Comparison of ENCODE assay signal across 17 mouse cellular contexts in genomic region chr5:20363216-20363615, GRCm38 (mm10).
DNase-seq lines count a peak whose midpoint lies in the region; ATAC-seq lines count a peak whose summit lies in the region.
"Had no signal": no experiment of that assay in that cellular context is flagged by ENCODE, and none has a peak within 500 bp of the region (broad histone marks: within the 10 kb centered on the region; RNA-seq: fewer than 3 reads in every experiment).

No protein-coding gene starts in this region.

- no peaks in the 10 kb centered on the region for H3K4me1 ChIP-seq in neural tube, embryonic 15.5 days
- H3K4me1 ChIP-seq: embryonic facial prominence, embryonic 12.5 days; heart, embryonic 10.5 days; limb, embryonic 13.5 days; liver, embryonic 15.5 days; neural tube, embryonic 13.5 days had no signal

- ATAC-seq in neural tube, embryonic 15.5 days (ENCODE audit: low FRiP score) = no peak

- H3K9me3 ChIP-seq in neural tube, embryonic 15.5 days (replicated peaks) = no peaks in the 10 kb centered on the region
- H3K9me3 ChIP-seq: embryonic facial prominence, embryonic 12.5 days; G1E; heart, embryonic 10.5 days; limb, embryonic 13.5 days; liver, embryonic 15.5 days; neural tube, embryonic 13.5 days had no signal

- peak; percentile 41 to 43 for DNase-seq in layer of hippocampus, adult 18-20 months (ENCODE audit: low spot score in 2 of 2)
- DNase-seq in layer of hippocampus, adult 9-10 months (ENCODE audit: low spot score) = no peak
- DNase-seq in neural tube, embryonic 10.5 days (ENCODE audit: extremely low spot score, low spot score) = no peak
- peak; percentile 60 for DNase-seq in layer of hippocampus, adult 9-11 months
- no peak for DNase-seq in gastrocnemius, postnatal 25 days
- DNase-seq in kidney, adult 18-20 months = no peak
- DNase-seq: cerebellum, adult 2 months; gastrocnemius, postnatal 36 days; kidney, adult 9 months had no signal

- H3K36me3 ChIP-seq in neural tube, embryonic 15.5 days = no peaks in the 10 kb centered on the region
- H3K36me3 ChIP-seq: embryonic facial prominence, embryonic 12.5 days; G1E; heart, embryonic 10.5 days; limb, embryonic 13.5 days; liver, embryonic 15.5 days; neural tube, embryonic 13.5 days had no signal

- no peak overlapping the region for H3K4me2 ChIP-seq in neural tube, embryonic 15.5 days
- H3K4me2 ChIP-seq: embryonic facial prominence, embryonic 12.5 days; limb, embryonic 13.5 days; liver, embryonic 15.5 days; neural tube, embryonic 13.5 days had no signal

- H3K27ac ChIP-seq in neural tube, embryonic 15.5 days (replicated peaks) = 0 out of 2 replicates have a peak overlapping the region, but pooled peaks have one; percentile 9
- H3K27ac ChIP-seq: embryonic facial prominence, embryonic 12.5 days; heart, embryonic 10.5 days; limb, embryonic 13.5 days; liver, embryonic 15.5 days; macrophage; neural tube, embryonic 13.5 days had no signal

- H3K4me3 ChIP-seq in neural tube, embryonic 15.5 days (replicated peaks) = no peak overlapping the region
- H3K4me3 ChIP-seq: embryonic facial prominence, embryonic 12.5 days; heart, embryonic 10.5 days; limb, embryonic 13.5 days; liver, embryonic 15.5 days; neural tube, embryonic 13.5 days had no signal

- no peak overlapping the region for H3K9ac ChIP-seq in neural tube, embryonic 15.5 days (replicated peaks)
- H3K9ac ChIP-seq: embryonic facial prominence, embryonic 12.5 days; limb, embryonic 13.5 days; liver, embryonic 15.5 days; neural tube, embryonic 13.5 days had no signal

- WGBS in neural tube, embryonic 15.5 days = 60% methylated on average over 5 of the region's 5 CpGs

- H3K27me3 ChIP-seq in neural tube, embryonic 15.5 days (replicated peaks) = no peaks in the 10 kb centered on the region
- H3K27me3 ChIP-seq: embryonic facial prominence, embryonic 12.5 days; limb, embryonic 13.5 days; liver, embryonic 15.5 days; neural tube, embryonic 13.5 days had no signal

Comparison
In these comparisons a context has a peak if more than half of its experiments do, and no peak if none do; other contexts are left out.
1. DNase-seq: peak in layer of hippocampus, adult 18-20 months (2 of 2) and layer of hippocampus, adult 9-11 months (single experiment); none in layer of hippocampus, adult 9-10 months (single experiment), neural tube, embryonic 10.5 days (single experiment), gastrocnemius, postnatal 25 days (single experiment) and kidney, adult 18-20 months (single experiment).